Mouse (Mus musculus) lung, embryonic 14.5 days (tissue): Measurements from ENCODE around the gene Cdh23. TPM values are rescaled to one million over a fixed set of nuclear protein-coding genes. Genes with fewer than 3 reads are reported as not detected.

ENCODE experiments used
- ATAC-seq: fragments of 200-750 bp; cut with Nextera tagmentation; 2 replicates; pipeline ENCODE4 v1.8.0; 2017; ENCODE audit warnings: mild to moderate bottlenecking, moderate TSS enrichment, moderate library complexity; ENCODE audit not compliant: insufficient read depth
- DNase-seq: peaks from one replicate; pipeline ENCODE4 v3.0.0-alpha.2; 2015
- H3K27ac ChIP-seq: fragments of 300-500 bp; sonication (generic); 2 replicates; pipeline ENCODE4 v1.5.1; 2014; ENCODE audit warnings: low read depth, mild to moderate bottlenecking, moderate library complexity
- H3K27me3 ChIP-seq: fragments of 300-500 bp; sonication (generic); 2 replicates; pipeline ENCODE4 v1.6.1; 2014; ENCODE audit warnings: low read length, control low read depth; ENCODE audit not compliant: insufficient read depth
- H3K36me3 ChIP-seq: fragments of 300-500 bp; sonication (generic); 2 replicates; pipeline ENCODE4 v1.6.1; 2014; ENCODE audit warnings: control low read depth; ENCODE audit not compliant: insufficient read depth
- H3K4me1 ChIP-seq: fragments of 300-500 bp; sonication (generic); 2 replicates; pipeline ENCODE4 v1.6.1; 2014; ENCODE audit warnings: antibody characterized with exemption, control low read depth; ENCODE audit not compliant: insufficient read depth
- H3K4me2 ChIP-seq: fragments of 300-500 bp; sonication (generic); 2 replicates; pipeline ENCODE4 v1.6.1; 2014; ENCODE audit warnings: mild to moderate bottlenecking
- H3K4me3 ChIP-seq: fragments of 300-500 bp; sonication (generic); 2 replicates; pipeline ENCODE4 v1.5.1; 2014; ENCODE audit warnings: low read depth, low read length
- H3K9ac ChIP-seq: fragments of 300-500 bp; sonication (generic); 2 replicates; pipeline ENCODE4 v1.6.1; 2014
- H3K9me3 ChIP-seq: fragments of 300-500 bp; sonication (generic); 2 replicates; pipeline ENCODE4 v1.6.1; 2016; ENCODE audit warnings: low read depth, low read length, control low read depth
- CTCF ChIP-seq: IDR thresholded peaks from 2 replicates; pipeline ENCODE4 v1.5.1; 2016; ENCODE audit warnings: antibody characterized with exemption, low read depth
- WGBS: fragments of 180-500 bp; shearing (Covaris S2); extraction: QIAGEN DNeasy Blood & Tissue Kit; methylation state at CpG from one replicate; pipeline ENCODE4 v1.1.7; 2014; 5-methylcytosine and 5-hydroxymethylcytosine counted together
- polyA plus RNA-seq: library from polyadenylated mRNA; unstranded; fragments of >200 nt; fragmentation: Nextera tagmentation; extraction: Ambion mirVana; gene quantifications from 2 replicates; pipeline ENCODE4 v1.2.1, GENCODE M21; 2014

The Cdh23 gene
- polyA plus RNA-seq, 1 experiment from 2014 or later, result 0.26 TPM

GRCm38 (mm10) chr10:60349056-60349455 lies 347.2 kb downstream of the Cdh23 start:
- no peaks in the 10 kb centered on the region for H3K36me3 ChIP-seq
- WGBS, result 39% methylated on average over 6 of the region's 6 CpGs
- no peak for ATAC-seq
- no peak for TF ChIP-seq CTCF
- peak; percentile 64 for DNase-seq
- peak overlapping the region; percentile 93 for H3K27ac ChIP-seq
- H3K4me3 ChIP-seq, result no peak overlapping the region
- H3K9me3 ChIP-seq, result no peaks in the 10 kb centered on the region
- H3K4me1 ChIP-seq, result peaks cover 41% of the 10 kb centered on the region
- no peaks in the 10 kb centered on the region for H3K27me3 ChIP-seq
- peak overlapping the region; percentile 70 for H3K4me2 ChIP-seq
- H3K9ac ChIP-seq, result peak overlapping the region; percentile 32

GRCm38 (mm10) chr10:60347768-60348610 lies 348.3 kb downstream of the Cdh23 start:
- Histone ChIP-seq H3K4me3 (peak overlapping the region; percentile 48), H3K9me3 (no peaks in the 10 kb centered on the region), H3K27me3 (no peaks in the 10 kb centered on the region), H3K4me1 (peaks cover 41% of the 10 kb centered on the region), H3K36me3 (no peaks in the 10 kb centered on the region), H3K9ac (no peak overlapping the region), H3K27ac (no peak overlapping the region; the same call in 1 of the 2 replicates), H3K4me2 (peak overlapping the region; percentile 70)
- WGBS, result 48% methylated on average over 9 of the region's 9 CpGs
- DNase-seq (no peak), ATAC-seq (no peak)
- no peak for TF ChIP-seq CTCF

- ATAC-seq, result peak; percentile 48
Observed at GRCm38 (mm10) chr10:60346701-60347405, 349.4 kb downstream of the Cdh23 start, which contains the start of gene Vsir. TSS of gene Vsir (plus strand) at chr10:60346851.

GRCm38 (mm10) chr10:60346056-60346455 lies 350.2 kb downstream of the Cdh23 start:
- DNase-seq (no peak), ATAC-seq (no peak)
- no peak overlapping the region for H3K9ac ChIP-seq
- peak overlapping the region; percentile 70 for H3K4me2 ChIP-seq
- H3K4me3 ChIP-seq, result no peak overlapping the region
- WGBS, result 75% methylated on average over 4 of the region's 4 CpGs
- no peak overlapping the region for H3K27ac ChIP-seq
- H3K9me3 ChIP-seq, result no peaks in the 10 kb centered on the region
- H3K27me3 ChIP-seq, result no peaks in the 10 kb centered on the region
- peaks cover 29% of the 10 kb centered on the region for H3K4me1 ChIP-seq
- TF ChIP-seq CTCF, result no peak
- H3K36me3 ChIP-seq, result no peaks in the 10 kb centered on the region

More at GRCm38 (mm10) chr10:60346701-60347405, 349.4 kb downstream of the Cdh23 start, which contains the start of gene Vsir:
- peak; percentile 61 for TF ChIP-seq CTCF
- Histone ChIP-seq H3K9me3 (no peaks in the 10 kb centered on the region), H3K4me3 (peak within 1 kb of the TSS; percentile 48), H3K4me2 (peak within 1 kb of the TSS; percentile 70), H3K36me3 (no peaks in the 10 kb centered on the region), H3K27me3 (no peaks in the 10 kb centered on the region), H3K4me1 (peaks cover 35% of the 10 kb centered on the region), H3K27ac (peak within 1 kb of the TSS; percentile 72), H3K9ac (peak within 1 kb of the TSS; percentile 62)
- DNase-seq, result peak; percentile 88
- WGBS, result under 1% methylated on average over 37 of the region's 37 CpGs

- no peaks in the 10 kb centered on the region for H3K36me3 ChIP-seq
- no peak overlapping the region for H3K27ac ChIP-seq
- H3K27me3 ChIP-seq, result no peaks in the 10 kb centered on the region
- H3K4me1 ChIP-seq, result peaks cover 19% of the 10 kb centered on the region; the same call in 1 of the 2 replicates
- no peaks in the 10 kb centered on the region for H3K9me3 ChIP-seq
- no peak for TF ChIP-seq CTCF
- H3K4me2 ChIP-seq, result no peak overlapping the region
- no peak for DNase-seq
- no peak overlapping the region for H3K9ac ChIP-seq
- 76% methylated on average over 3 of the region's 3 CpGs for WGBS
- ATAC-seq, result no peak
- H3K4me3 ChIP-seq, result no peak overlapping the region
Observed at GRCm38 (mm10) chr10:60344111-60344510, 352.2 kb downstream of the Cdh23 start.

- Histone ChIP-seq H3K27ac (no peak overlapping the region), H3K9ac (no peak overlapping the region), H3K4me2 (no peak overlapping the region), H3K9me3 (no peaks in the 10 kb centered on the region), H3K27me3 (no peaks in the 10 kb centered on the region), H3K36me3 (no peaks in the 10 kb centered on the region), H3K4me1 (peaks cover 3% of the 10 kb centered on the region; the same call in 1 of the 2 replicates), H3K4me3 (no peak overlapping the region)
- TF ChIP-seq CTCF, result no peak
- WGBS, result 66% methylated on average over 9 of the region's 9 CpGs
- ATAC-seq (no peak), DNase-seq (no peak)
Observed at GRCm38 (mm10) chr10:60341528-60341927, 354.8 kb downstream of the Cdh23 start.

- Histone ChIP-seq H3K27me3 (no peaks in the 10 kb centered on the region), H3K36me3 (no peaks in the 10 kb centered on the region), H3K4me3 (no peak overlapping the region), H3K9ac (no peak overlapping the region), H3K4me1 (peaks cover 2% of the 10 kb centered on the region), H3K4me2 (no peak overlapping the region), H3K27ac (no peak overlapping the region), H3K9me3 (no peaks in the 10 kb centered on the region)
- no peak for DNase-seq
- ATAC-seq, result no peak
- no peak for TF ChIP-seq CTCF
- 87% methylated on average over 4 of the region's 4 CpGs for WGBS
Observed at GRCm38 (mm10) chr10:60335021-60335420, 361.3 kb downstream of the Cdh23 start.
